13 mouse cellular contexts compared by ENCODE assay signal in genomic region chr3:79415929-79416328, GRCm38 (mm10).
"Had no signal": no experiment of that assay in that cellular context is flagged by ENCODE, and none has a peak within 500 bp of the region (broad histone marks: within the 10 kb centered on the region; RNA-seq: fewer than 3 reads in every experiment).

No protein-coding gene starts in this region.

- ATAC-seq: intestine, embryonic 15.5 days had no signal

- H3K4me1 ChIP-seq: intestine, embryonic 15.5 days; liver, embryonic 15.5 days; lung, embryonic 15.5 days; megakaryocyte, embryonic 14.5 days had no signal

- H3K27me3 ChIP-seq: intestine, embryonic 15.5 days; liver, embryonic 15.5 days; lung, embryonic 15.5 days; megakaryocyte, embryonic 14.5 days; neural tube, embryonic 12.5 days had no signal

- H3K9ac ChIP-seq: intestine, embryonic 15.5 days; liver, embryonic 15.5 days; lung, embryonic 15.5 days; neural tube, embryonic 12.5 days had no signal

- H3K27ac ChIP-seq: intestine, embryonic 15.5 days; left cerebral cortex, adult 2 months; limb, embryonic 10.5 days; liver, embryonic 15.5 days; lung, embryonic 15.5 days; macrophage; neural tube, embryonic 12.5 days; stomach, postnatal 0 days had no signal

- H3K9me3 ChIP-seq: intestine, embryonic 15.5 days; limb, embryonic 10.5 days; liver, embryonic 15.5 days; lung, embryonic 15.5 days; megakaryocyte, embryonic 14.5 days; neural tube, embryonic 12.5 days had no signal

- H3K4me2 ChIP-seq: intestine, embryonic 15.5 days; liver, embryonic 15.5 days; lung, embryonic 15.5 days had no signal

- H3K36me3 ChIP-seq: intestine, embryonic 15.5 days; limb, embryonic 10.5 days; liver, embryonic 15.5 days; lung, embryonic 15.5 days; neural tube, embryonic 12.5 days had no signal

- H3K4me3 ChIP-seq: intestine, embryonic 15.5 days; left cerebral cortex, adult 2 months; limb, embryonic 10.5 days; liver, embryonic 15.5 days; lung, embryonic 15.5 days; megakaryocyte, embryonic 14.5 days; neural tube, embryonic 12.5 days had no signal

- DNase-seq: kidney, adult 18-20 months; kidney, postnatal 25 days; lung, postnatal 14 days; thymus, postnatal 4 days had no signal
